Mouse (Mus musculus): ENCODE results near the gene Akt3.

The Akt3 gene

GRCm38 (mm10) chr1:176981511-176981910 is 276.5 kb downstream of the Akt3 start:
- no peak for DNase-seq (ENCODE audit: low spot score)

- DNase-seq (ENCODE audit: low spot score): no peak
Observed at GRCm38 (mm10) chr1:176980801-176981400, 277.1 kb downstream of the Akt3 start.

GRCm38 (mm10) chr1:176980140-176980539 is 277.9 kb downstream of the Akt3 start:
- DNase-seq (ENCODE audit: low spot score): no peak

DNA sequence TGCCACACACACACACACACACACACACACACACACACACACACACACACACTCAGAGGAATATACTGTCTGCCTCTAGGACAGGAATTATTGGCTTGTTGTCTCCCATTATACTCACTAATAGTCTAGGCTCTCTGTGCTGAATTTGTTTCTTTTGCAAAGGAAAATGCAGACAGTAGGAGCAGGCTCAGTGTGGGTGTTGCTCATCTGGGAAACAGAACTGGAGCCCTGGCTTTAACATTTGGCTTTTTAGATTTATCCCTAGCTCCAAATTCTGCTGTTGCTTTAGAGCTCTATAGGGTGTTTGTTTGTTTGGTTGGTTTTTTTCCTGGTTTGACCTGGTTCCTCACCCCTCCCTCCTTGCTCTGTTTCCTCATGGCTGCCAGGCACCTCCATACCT is 278.8 kb downstream of the Akt3 start:
- DNase-seq (ENCODE audit: low spot score): no peak

GRCm38 (mm10) chr1:176973356-176974088 is 284.5 kb downstream of the Akt3 start:
- DNase-seq (ENCODE audit: low spot score): no peak

GRCm38 (mm10) chr1:176971479-176971797 is 286.6 kb downstream of the Akt3 start:
- no peak for DNase-seq (ENCODE audit: low spot score)

DNA sequence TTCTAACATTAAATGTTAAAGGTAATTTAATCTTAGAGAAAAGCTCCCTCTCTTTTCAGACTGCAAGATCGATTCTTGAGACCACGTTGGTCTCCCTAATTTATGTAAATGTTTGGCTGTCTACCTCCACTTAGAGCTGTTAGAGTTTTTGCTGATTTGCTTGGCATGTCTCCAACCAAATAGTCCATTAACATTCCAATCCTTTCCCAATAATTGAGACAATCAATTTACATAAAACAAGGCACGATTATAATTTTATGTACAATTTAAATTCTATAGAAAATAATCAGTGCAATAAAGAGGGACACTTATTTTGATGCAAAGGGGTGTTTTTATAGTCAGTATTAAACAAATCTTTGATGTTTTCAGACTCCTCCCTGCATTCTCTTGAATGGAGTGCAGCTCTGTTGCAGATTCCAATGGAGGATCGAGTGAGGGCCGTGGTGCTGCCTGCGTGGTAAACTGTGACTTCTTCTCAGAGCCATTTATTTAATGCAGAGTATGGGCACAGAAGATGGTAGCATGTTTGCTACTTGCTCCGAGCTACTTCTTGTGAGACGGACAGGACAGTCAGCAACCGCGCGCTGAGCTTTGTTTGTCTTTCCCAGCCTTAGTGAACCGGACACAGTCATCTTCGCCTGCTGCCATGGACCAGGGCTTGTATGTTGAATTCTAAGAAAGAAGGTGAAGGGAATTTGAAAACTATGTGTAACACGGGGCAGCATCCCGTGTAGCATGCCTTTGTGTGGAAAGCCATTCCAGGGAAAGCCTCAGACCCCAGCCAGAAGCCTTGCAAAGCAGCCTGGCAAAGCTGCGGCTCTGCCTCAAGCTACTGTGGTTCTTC is 287.1 kb downstream of the Akt3 start:
- no peak for DNase-seq (ENCODE audit: low spot score)

Data from embryo, embryonic 10 days (tissue).